Mouse (Mus musculus) lung, postnatal 4 days (tissue): ENCODE measurements at regions not wholly inside any gene's neighbourhood (a gene's known extent, or its start where the extent isn't known, plus 50 kb on each side); places are given as distances from the start of the nearest gene placed in this dataset.
A peak's percentile ranks its signal among the peaks of the same experiment; 100 is the strongest.

Experiments used
- DNase-seq, 2 experiments: peaks; one replicate each; pipeline ENCODE4 v3.0.0; 2021

DNA sequence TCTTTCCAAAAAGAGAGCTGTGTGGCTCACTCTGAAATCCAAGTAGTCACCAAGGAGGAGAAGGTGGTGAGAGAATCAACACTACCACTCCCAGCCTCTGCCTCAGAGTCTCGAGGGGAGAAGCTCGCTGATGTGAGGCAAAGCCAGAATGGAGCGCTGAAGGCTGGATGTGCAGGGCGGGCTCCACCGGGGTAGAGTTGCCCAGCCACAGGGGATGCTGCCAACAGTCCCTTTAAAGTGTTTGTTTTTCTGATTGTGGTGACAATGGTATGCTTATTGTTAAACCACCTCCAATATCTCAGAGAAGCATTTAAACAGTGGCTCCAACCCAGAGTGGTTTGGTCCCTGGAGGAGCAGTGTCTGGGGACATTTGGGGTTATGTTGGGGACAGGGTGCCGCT is 110.7 kb upstream of the Ptpn1 start:
- peak in 1 of 2 experiments; percentile 49 for DNase-seq

DNA sequence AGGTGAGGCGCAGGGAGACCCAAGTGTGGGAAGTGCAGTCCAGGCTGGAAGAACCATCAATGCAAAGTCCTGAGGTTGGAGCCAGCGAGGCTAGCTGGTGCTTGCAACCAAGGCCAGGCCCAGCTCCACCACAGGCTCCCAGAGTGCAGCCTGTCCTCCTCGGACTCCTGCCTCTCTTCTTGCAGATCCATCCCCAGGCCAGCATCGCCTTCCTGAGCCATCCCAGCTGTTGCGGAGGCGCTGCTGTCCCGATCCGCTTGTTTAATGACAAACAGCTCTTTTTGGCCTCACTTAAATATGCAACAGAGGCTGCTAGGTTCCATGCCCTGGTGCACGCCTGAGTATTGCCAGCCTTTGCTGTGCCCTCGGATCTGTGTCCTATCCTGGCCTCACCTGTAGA is 113.1 kb upstream of the Ptpn1 start:
- peak; percentile 63 to 87 for DNase-seq

- DNase-seq = no peak
Measured at GRCm38 (mm10) chr2:167817030-167817429, 114.8 kb upstream of the Ptpn1 start.

DNA sequence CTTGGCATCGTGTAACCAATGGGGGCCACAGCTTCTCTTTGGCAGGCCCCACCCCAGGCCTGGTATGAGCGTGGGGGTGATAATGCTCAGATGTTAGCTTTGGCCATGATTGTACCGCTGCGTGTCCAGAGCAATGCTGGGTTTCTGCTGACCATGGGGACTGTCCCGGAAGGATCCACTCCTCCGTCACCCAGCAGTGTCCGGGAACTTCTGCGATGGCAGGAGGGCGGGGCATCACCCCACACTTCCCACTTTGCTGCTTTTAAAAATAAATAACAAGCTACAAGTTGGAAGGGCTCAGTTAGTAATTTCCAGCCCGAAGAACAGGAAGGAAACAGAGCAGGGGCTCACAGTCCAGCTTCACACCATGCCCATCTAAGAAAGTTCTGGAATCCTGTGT is 116.7 kb upstream of the Ptpn1 start:
- peak; percentile 59 to 79 for DNase-seq

DNA sequence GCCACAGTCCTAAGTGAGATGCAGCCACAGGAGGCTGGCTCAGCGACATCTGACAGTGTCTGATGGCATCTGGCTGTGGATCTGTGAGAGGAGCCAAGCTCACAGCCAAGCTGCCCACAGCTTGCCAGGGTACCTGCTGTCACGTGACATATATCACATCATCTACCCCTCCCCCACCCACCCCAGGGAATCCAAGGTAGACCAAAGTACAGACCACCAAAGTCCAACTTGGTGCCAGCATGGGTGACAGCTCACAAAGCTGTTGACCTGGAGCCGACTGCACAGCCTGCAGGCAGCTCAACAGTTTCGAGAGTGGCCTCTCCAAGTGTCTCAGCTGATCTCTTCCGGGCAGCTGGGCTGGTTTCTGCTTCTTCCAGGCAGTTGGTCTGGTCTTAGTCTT is 119.6 kb upstream of the Tmem189 start:
- DNase-seq = no peak

GRCm38 (mm10) chr2:167805629-167806304 is 116.1 kb upstream of the Tmem189 start:
- DNase-seq = no peak

DNA sequence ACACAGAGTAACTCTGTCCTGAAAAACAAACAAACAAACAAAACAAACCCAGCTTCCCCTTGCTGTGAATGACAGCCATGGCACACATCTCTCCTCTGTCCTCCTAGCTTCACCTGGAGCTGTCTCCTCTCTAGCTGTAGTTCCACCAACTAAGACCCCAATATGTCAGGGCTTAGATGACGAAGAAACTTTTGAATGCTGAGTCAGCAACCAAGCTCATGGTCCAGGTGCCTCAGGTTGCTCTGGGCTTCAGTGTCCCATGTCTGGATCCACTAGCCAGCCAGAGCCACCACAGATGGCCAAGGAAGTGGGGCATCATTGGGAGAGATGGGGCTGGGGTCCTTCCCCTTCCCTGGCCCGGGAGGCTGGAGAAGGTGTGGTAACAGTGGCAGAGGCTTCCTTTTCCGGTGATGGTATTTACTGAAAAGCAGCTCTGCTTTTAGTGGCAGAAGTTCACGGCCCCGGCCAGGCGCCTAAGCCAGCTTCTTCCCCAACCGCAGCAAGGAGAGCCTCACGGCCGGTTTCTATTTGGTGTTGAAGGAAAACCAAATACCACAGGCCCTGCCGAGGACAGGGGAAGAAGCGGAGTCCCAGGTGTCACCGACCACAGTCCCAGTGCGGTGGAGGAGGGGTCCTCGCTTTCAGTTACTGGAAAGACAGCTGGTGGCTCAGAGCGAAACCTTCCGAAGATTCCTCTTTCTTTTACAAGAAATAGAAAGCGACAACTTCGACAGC is 115.0 kb upstream of the Tmem189 start:
- no peak for DNase-seq

DNA sequence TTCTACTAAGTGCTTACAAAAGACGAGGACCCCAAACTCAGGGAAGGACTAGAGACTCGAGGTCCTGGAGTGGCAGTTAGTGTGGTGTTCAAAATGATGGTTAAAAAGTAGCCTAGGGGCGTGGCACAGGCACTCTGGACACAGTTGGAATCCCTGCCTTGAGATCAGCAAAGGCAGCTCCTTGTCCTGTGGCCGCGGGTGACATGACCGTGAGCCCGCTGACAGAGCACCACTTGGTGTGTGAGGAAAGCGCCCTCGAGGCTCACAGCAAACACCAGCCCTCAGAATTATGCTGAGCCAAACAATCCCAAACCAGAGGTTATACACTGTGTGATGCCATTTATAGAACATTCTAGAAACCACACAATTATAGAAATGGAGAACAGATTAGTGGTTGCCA is 112.9 kb upstream of the Tmem189 start:
- DNase-seq = no peak

- DNase-seq = no peak
Measured at GRCm38 (mm10) chr2:167801389-167801788, 111.8 kb upstream of the Tmem189 start.

- no peak for DNase-seq
Measured at GRCm38 (mm10) chr2:167800648-167801245, 111.1 kb upstream of the Tmem189 start.

GRCm38 (mm10) chr2:167799629-167800387 is 110.2 kb upstream of the Tmem189 start:
- DNase-seq = peak in 1 of 2 experiments; percentile 59

DNA sequence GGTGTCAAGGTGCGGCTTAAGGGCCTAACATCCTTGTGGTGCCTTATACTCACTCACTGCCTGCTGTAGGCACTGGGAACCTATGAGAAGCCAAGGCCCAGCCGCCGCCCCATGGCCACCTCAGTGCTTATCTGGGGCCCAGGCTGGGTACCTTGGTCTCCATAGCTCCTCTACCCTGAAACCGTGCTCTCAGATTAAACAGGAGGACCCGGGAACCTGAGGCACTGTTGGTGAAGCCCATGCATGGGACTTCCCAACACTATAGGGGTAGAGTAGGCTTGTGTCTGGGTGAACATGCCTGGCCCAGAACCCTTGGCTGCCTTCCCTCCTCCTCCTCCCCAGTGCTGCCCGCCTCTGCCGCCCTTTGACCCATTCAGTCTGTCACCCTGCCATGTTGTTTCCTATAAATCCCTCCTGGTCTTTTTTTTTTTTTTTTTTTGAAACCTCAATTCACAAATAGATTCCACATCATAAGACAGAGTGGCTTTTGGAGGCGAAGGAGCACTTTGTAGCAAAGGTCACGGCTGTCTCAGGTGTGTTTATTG is 109.4 kb upstream of the Tmem189 start:
- no peak for DNase-seq

- DNase-seq = peak in 1 of 2 experiments; percentile 61
Measured at GRCm38 (mm10) chr2:167798076-167798782, 108.6 kb upstream of the Tmem189 start.

DNA sequence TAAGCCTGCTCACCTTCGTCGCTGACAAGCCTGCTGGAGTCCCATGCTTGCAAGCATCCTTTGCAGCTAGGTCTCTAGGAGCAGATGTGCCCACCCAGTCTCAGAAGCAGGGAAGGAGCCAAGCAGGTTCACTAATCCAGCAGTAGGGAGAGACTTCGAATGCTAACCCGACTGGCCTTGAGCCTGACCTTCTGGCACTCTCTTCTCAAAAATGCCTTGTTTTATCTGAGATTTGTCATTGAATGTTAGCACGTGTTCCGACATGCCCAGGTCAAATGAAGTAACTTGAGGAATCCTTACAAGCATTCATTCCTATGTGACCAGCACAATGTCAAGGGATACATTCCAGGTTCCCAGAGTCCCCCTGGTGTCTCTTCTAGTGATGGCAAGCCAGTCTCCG is 105.9 kb upstream of the Tmem189 start:
- DNase-seq = no peak

GRCm38 (mm10) chr2:167793916-167794315 is 104.3 kb upstream of the Tmem189 start:
- DNase-seq = no peak

DNA sequence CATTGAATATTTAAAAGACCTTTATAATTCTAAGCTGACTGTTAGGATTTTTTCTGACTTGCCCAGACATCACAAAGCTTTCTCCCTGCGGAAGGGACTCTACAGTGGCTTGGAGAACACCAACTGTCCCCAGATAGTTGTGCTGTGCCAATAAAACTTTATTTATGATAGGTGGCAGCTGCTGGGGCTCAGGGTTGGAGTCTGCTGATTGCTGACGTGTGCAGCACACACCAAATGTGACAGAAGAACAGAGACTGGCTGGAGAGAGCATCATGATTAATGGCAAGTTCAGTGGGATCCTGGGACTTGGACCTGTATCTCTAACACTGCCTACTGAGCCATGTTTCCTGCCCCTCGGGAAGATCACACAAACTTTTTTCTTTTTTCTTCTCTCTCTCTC is 103.1 kb upstream of the Tmem189 start:
- DNase-seq = no peak

DNA sequence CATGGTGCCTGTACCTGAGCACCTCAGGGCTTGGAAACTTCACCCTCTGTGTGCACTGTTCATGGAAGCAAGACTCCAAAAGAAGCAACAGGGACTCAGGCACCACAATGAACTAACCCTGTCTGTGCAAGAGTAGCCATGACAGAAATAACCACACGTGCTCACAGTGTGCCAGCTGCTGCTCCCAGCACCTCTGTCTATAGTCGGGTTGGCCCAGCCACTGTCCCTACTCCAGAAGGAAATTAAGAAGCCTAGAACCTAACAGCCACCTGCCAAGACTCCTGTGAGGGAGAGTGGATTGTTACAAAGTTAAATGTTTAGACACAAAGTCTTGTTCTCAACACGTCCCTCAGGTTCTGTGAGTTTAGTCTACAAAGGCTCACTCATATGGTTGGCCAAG is 102.7 kb upstream of the Tmem189 start:
- DNase-seq = no peak

- DNase-seq = peak in 1 of 2 experiments; percentile 56
Measured at GRCm38 (mm10) chr2:167789471-167789923, 99.9 kb upstream of the Tmem189 start.

DNA sequence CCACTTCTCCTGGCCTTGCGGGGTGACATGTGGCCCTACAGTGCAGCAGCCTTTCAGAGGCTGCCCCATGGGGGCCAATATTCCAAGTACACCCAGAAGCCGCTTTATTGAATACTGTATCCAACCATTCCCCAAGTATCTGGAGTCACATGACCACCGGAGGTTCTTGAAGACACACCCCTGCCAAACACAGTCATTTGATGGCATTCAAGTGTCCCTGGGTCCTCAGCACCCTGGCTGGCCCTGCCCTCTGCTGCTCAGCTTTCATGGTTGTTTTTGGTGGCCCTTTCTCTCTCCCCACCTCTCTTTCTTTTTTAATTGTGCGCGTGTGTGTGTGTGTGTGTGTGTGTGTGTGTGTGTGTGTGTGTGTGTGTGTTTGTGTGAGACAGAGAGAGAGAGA is 97.3 kb upstream of the Tmem189 start:
- peak in 1 of 2 experiments; percentile 40 for DNase-seq

GRCm38 (mm10) chr2:167784353-167784752 is 94.7 kb upstream of the Tmem189 start:
- no peak for DNase-seq

DNA sequence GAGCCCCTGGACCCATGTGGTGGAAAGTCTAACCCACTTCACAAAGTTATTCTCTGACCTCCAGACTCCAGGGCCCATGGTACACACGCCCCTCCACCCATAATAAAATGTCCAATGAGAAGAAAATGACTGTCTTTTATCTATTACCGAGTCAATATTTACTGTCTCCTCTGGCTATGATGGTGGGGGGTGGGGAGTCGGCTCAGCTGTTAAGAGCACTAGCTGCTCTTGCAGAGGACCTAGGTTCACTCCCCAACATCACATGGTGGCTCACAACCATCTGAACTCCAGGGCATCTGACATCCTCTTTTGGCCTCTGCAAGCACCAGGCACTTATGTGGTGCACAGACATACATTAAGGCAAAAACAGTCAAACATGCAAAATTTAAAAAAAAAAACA is 93.8 kb upstream of the Tmem189 start:
- no peak for DNase-seq
